Mouse (Mus musculus) lung, embryonic 16.5 days (tissue): Measurements from ENCODE around the gene Ndufa4l2. TPM values are rescaled to one million over a fixed set of nuclear protein-coding genes. Genes with fewer than 3 reads are reported as not detected.

Experiments
- ATAC-seq: fragments of 200-750 bp; cut with Nextera tagmentation; 2 replicates; pipeline ENCODE4 v1.8.0; 2017; ENCODE audit warnings: low read depth, mild to moderate bottlenecking, moderate library complexity
- H3K27ac ChIP-seq: fragments of 300-500 bp; sonication (generic); 2 replicates; pipeline ENCODE4 v1.5.1; 2014; ENCODE audit warnings: mild to moderate bottlenecking, control low read depth, low read length
- H3K27me3 ChIP-seq: fragments of 300-500 bp; sonication (generic); 2 replicates; pipeline ENCODE4 v1.6.1; 2014; ENCODE audit warnings: low read depth, low read length, mixed read lengths; ENCODE audit not compliant: control insufficient read depth, insufficient read depth
- H3K36me3 ChIP-seq: fragments of 300-500 bp; sonication (generic); 2 replicates; pipeline ENCODE4 v1.6.1; 2014; ENCODE audit warnings: low read length; ENCODE audit not compliant: control insufficient read depth, insufficient read depth
- H3K4me1 ChIP-seq: fragments of 300-500 bp; sonication (generic); replicated peaks from 2 replicates; pipeline ENCODE4 v1.6.1; 2014; ENCODE audit warnings: low read length, mixed read lengths; ENCODE audit not compliant: control insufficient read depth, insufficient read depth
- H3K4me2 ChIP-seq: fragments of 300-500 bp; sonication (generic); 2 replicates; pipeline ENCODE4 v1.6.1; 2014; ENCODE audit warnings: low read depth, low read length, control low read depth
- H3K4me3 ChIP-seq: fragments of 300-500 bp; sonication (generic); 2 replicates; pipeline ENCODE4 v1.5.1; 2014; ENCODE audit warnings: mild to moderate bottlenecking, low read length, control low read depth
- H3K9ac ChIP-seq: fragments of 300-500 bp; sonication (generic); 2 replicates; pipeline ENCODE4 v1.6.1; 2014; ENCODE audit warnings: low read length, control low read depth
- H3K9me3 ChIP-seq: fragments of 300-500 bp; sonication (generic); 2 replicates; pipeline ENCODE4 v1.6.1; 2016; ENCODE audit warnings: low read length; ENCODE audit not compliant: control insufficient read depth
- WGBS: fragments of 180-500 bp; shearing (Covaris S2); extraction: QIAGEN DNeasy Blood & Tissue Kit; methylation state at CpG from one replicate; pipeline ENCODE4 v1.1.7; 2014; 5-methylcytosine and 5-hydroxymethylcytosine counted together
- polyA plus RNA-seq: library from polyadenylated mRNA; unstranded; fragments of >200 nt; fragmentation: Nextera tagmentation; extraction: Ambion mirVana; gene quantifications from 2 replicates; pipeline ENCODE4 v1.2.1, GENCODE M21; 2015

The Ndufa4l2 gene
- polyA plus RNA-seq, 1 experiment from 2014 or later, result 155 TPM

DNA sequence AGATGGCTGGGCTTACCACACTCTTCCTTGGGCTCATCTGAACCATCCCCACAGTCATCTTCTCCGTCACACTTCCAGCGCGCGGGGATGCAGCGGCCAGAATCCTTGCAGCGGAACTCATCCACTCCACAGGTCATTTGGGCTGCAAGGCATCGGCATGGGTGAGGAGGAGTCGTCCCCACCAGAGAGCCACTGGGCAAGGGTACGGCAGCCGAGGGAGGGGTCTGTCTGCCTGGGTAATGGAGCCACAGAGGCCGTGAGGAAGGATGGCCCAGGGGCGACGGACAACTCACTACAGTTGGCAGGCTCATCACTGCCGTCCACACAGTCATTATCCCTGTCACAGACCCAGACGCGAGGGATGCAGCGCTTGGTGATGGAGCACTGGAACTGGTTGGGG lies 35.1 kb downstream of the Ndufa4l2 start:
- H3K36me3 ChIP-seq, result peaks cover 52% of the 10 kb centered on the region
- ATAC-seq, result no peak
- H3K4me3 ChIP-seq, result no peak overlapping the region
- no peak overlapping the region for H3K9ac ChIP-seq
- no peak overlapping the region for H3K4me2 ChIP-seq
- WGBS, result 84% methylated on average over 17 of the region's 17 CpGs
- no peaks in the 10 kb centered on the region for H3K4me1 ChIP-seq
- H3K9me3 ChIP-seq, result no peaks in the 10 kb centered on the region
- no peak overlapping the region for H3K27ac ChIP-seq
- no peaks in the 10 kb centered on the region for H3K27me3 ChIP-seq

DNA sequence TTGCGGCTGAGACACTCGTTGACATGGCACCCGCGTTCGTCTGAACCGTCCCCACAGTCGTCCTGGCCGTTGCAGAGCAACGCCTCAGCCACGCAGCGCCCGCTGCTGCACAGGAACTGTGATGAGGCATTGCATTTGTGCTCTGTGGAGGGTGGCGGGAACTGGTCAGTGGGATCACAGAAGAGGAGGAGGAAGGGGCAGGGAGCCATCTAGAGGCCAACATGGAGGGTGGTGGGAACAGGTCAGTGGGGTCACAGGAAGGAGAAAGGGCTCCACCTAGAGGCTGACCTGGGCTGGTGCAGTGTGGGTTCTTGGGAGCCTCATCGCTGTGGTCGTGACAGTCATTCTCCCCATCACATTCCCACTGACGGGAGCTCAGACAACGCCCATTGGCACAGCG lies 40.9 kb downstream of the Ndufa4l2 start:
- Histone ChIP-seq H3K4me2 (no peak overlapping the region), H3K4me1 (no peaks in the 10 kb centered on the region), H3K36me3 (peaks cover 63% of the 10 kb centered on the region), H3K4me3 (no peak overlapping the region), H3K27me3 (no peaks in the 10 kb centered on the region), H3K27ac (no peak overlapping the region), H3K9ac (no peak overlapping the region), H3K9me3 (no peaks in the 10 kb centered on the region)
- WGBS, result 73% methylated on average over 18 of the region's 18 CpGs
- no peak for ATAC-seq

DNA sequence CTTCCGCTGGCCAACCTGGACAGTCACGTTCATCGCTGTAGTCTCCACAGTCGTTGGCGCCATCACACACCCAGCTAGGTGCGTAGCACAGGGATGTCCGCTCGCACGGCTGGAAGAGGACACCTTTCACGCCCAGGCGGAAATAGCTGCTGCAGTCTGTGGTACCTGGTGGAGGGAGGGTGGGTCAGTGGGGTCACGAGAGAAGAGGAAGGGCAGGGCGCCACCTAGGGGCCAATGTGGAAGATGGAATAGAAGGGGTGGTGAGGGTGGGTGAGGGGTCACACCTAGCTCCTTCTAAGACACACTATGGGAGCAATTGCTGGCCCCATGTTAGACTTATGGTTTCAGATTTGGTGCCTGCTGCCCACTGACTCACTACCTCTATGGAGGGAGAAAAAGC lies 42.6 kb downstream of the Ndufa4l2 start:
- 84% methylated on average over 13 of the region's 13 CpGs for WGBS
- H3K9ac ChIP-seq, result no peak overlapping the region
- H3K4me2 ChIP-seq, result no peak overlapping the region

DNA sequence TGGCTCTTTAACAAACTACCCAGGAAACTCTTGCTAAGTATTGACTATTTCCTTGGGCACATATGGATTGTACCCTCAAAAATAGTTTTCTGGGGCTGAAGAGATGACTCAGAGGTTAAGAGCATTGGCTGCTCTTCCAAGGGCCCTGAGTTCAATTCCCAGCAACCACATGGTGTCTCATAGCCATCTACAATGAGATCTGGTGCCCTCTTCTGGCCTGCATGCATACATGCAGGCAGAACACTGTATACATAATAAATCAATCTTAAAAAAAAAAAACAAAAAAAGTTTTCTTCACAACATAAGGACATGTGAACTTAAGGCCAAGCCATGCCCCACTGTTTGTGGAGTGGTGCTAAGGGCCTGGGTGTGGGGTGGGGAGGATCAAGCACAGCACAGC lies 46.4 kb downstream of the Ndufa4l2 start:
- Histone ChIP-seq H3K9me3 (no peaks in the 10 kb centered on the region), H3K4me2 (no peak overlapping the region), H3K4me1 (peaks cover 15% of the 10 kb centered on the region), H3K4me3 (no peak overlapping the region), H3K27ac (no peak overlapping the region), H3K27me3 (no peaks in the 10 kb centered on the region), H3K36me3 (peaks cover 36% of the 10 kb centered on the region), H3K9ac (no peak overlapping the region)
- no peak for ATAC-seq

More for the DNA sequence above, 42.6 kb downstream of the Ndufa4l2 start:
- H3K9me3 ChIP-seq, result no peaks in the 10 kb centered on the region
- no peak overlapping the region for H3K27ac ChIP-seq
- H3K27me3 ChIP-seq, result no peaks in the 10 kb centered on the region
- no peak for ATAC-seq
- H3K4me1 ChIP-seq, result no peaks in the 10 kb centered on the region
- peaks cover 53% of the 10 kb centered on the region for H3K36me3 ChIP-seq
- no peak overlapping the region for H3K4me3 ChIP-seq

DNA sequence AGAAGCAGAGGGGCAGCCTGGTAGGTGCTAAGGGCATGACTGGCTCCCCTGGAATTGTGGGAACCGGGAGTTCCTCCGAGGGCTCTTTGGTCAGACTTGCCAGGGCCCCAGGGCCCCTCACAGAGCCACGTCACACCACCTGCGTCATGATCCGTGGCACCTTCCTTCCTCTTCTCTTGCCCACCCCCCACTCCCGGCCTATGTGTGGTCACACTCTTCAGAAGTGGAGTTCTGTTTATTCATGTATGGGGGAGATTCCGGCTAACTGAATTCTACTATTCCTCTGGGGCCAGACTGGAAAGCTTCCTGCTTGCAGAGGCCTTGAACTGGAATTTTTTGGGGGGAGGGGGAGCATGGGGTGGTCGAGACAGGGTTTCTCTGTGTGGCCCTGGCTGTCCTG lies 49.1 kb downstream of the Ndufa4l2 start:
- Histone ChIP-seq H3K4me1 (peaks cover 15% of the 10 kb centered on the region), H3K36me3 (peaks cover 18% of the 10 kb centered on the region), H3K9me3 (no peaks in the 10 kb centered on the region), H3K27me3 (no peaks in the 10 kb centered on the region), H3K4me3 (no peak overlapping the region), H3K4me2 (no peak overlapping the region), H3K9ac (0 out of 2 replicates have a peak overlapping the region, but pooled peaks have one; percentile 13), H3K27ac (peak overlapping the region; percentile 47)
- WGBS, result 35% methylated on average over 8 of the region's 8 CpGs
- ATAC-seq, result peak; percentile 61

DNA sequence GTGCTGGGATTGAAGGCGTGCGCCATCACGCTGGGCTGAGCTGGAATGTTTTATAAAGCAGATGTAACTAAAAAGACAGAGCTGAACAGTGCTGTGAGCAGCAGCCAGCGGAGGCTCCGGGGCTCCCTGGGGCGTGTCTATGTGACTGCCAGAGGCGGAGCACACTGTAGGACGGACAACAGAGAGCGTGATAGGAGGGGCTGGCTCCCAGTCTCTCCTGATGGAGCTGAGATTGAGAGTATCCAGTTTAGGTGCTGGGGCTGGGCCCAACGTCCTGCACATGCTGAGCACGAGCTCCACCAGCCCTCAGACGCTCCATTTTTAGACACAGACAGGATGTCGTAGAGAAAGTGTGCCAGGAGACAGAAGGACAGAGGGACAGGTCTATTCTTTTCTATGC lies 49.5 kb downstream of the Ndufa4l2 start:
- peaks cover 15% of the 10 kb centered on the region for H3K36me3 ChIP-seq
- no peak overlapping the region for H3K4me2 ChIP-seq
- 17% methylated on average over 13 of the region's 13 CpGs for WGBS
- no peak overlapping the region for H3K9ac ChIP-seq
- peak; percentile 88 for ATAC-seq
- H3K9me3 ChIP-seq, result no peaks in the 10 kb centered on the region
- H3K4me3 ChIP-seq, result no peak overlapping the region
- peak overlapping the region; percentile 47 for H3K27ac ChIP-seq
- no peaks in the 10 kb centered on the region for H3K27me3 ChIP-seq
- H3K4me1 ChIP-seq, result peaks cover 15% of the 10 kb centered on the region

Other genes starting within 250 kb of the Ndufa4l2 start
- 183 and 194 TPM in 2 replicates for gene Dctn2, start 248.6 kb upstream of the Ndufa4l2 start, polyA plus RNA-seq
- gene Mbd6, start 225.9 kb upstream of the Ndufa4l2 start, polyA plus RNA-seq, result 10.6 and 15.2 TPM in 2 replicates
- 86.1 and 93.9 TPM in 2 replicates for gene Mars, start 203.2 kb upstream of the Ndufa4l2 start, polyA plus RNA-seq
- gene Arhgap9, start 193.0 kb upstream of the Ndufa4l2 start, polyA plus RNA-seq, result 5.5 and 6.9 TPM in 2 replicates
- 9.7 and 10.5 TPM in 2 replicates for gene Gli1, start 173.0 kb upstream of the Ndufa4l2 start, polyA plus RNA-seq
- not detected in 2 replicates for gene Inhbe, start 160.6 kb upstream of the Ndufa4l2 start, polyA plus RNA-seq
- not detected in 2 replicates for gene Inhbc, start 144.5 kb upstream of the Ndufa4l2 start, polyA plus RNA-seq
- 22.2 and 22.4 TPM in 2 replicates for gene R3hdm2, start 134.6 kb upstream of the Ndufa4l2 start, polyA plus RNA-seq
- 1.3 and 1.8 TPM in 2 replicates for gene Stac3, start 13.3 kb upstream of the Ndufa4l2 start, polyA plus RNA-seq
- 116 and 119 TPM in 2 replicates for gene Shmt2, start 7.5 kb downstream of the Ndufa4l2 start, polyA plus RNA-seq
- 1.8 TPM in 2 replicates for gene Nxph4, start 19.6 kb downstream of the Ndufa4l2 start, polyA plus RNA-seq
- gene Lrp1, start 106.2 kb downstream of the Ndufa4l2 start, polyA plus RNA-seq, result 78.9 and 83.6 TPM in 2 replicates
- gene Stat6, start 128.0 kb downstream of the Ndufa4l2 start, polyA plus RNA-seq, result 47.4 and 49.2 TPM in 2 replicates
- 12.6 and 13.2 TPM in 2 replicates for gene Nemp1, start 151.9 kb downstream of the Ndufa4l2 start, polyA plus RNA-seq
- 16.2 and 17.9 TPM in 2 replicates for gene Nab2, start 153.6 kb downstream of the Ndufa4l2 start, polyA plus RNA-seq
- 0.19 and 0.39 TPM in 2 replicates for gene Myo1a, start 190.2 kb downstream of the Ndufa4l2 start, polyA plus RNA-seq
- not detected in 2 replicates for gene Tac2, start 209.5 kb downstream of the Ndufa4l2 start, polyA plus RNA-seq
- gene Zbtb39, start 224.6 kb downstream of the Ndufa4l2 start, polyA plus RNA-seq, result 2.3 and 2.6 TPM in 2 replicates
- 16.4 and 17.3 TPM in 2 replicates for gene Gpr182, start 236.8 kb downstream of the Ndufa4l2 start, polyA plus RNA-seq
- gene Rdh1, start 244.8 kb downstream of the Ndufa4l2 start, polyA plus RNA-seq, result 0.08 TPM in 1 of 2 replicates, not detected in the other
- gene Rdh16f1, start 244.8 kb downstream of the Ndufa4l2 start, polyA plus RNA-seq, result not detected in 2 replicates